Mouse (Mus musculus) layer of hippocampus, adult 9-10 months (tissue): ENCODE data around the gene Tmem198.

Experiments used
- DNase-seq: peaks from one replicate; pipeline ENCODE4 v3.0.0; 2022; ENCODE audit warnings: low spot score

Tmem198 gene

GRCm38 (mm10) chr1:75487405-75488161 lies 8.3 kb downstream of the Tmem198 start:
- no peak for DNase-seq

- no peak for DNase-seq
Observed at GRCm38 (mm10) chr1:75490785-75491551, 11.6 kb downstream of the Tmem198 start.

- no peak for DNase-seq
Observed at GRCm38 (mm10) chr1:75492579-75493170, 13.3 kb downstream of the Tmem198 start.

GRCm38 (mm10) chr1:75494878-75495548 lies 15.7 kb downstream of the Tmem198 start:
- no peak for DNase-seq

GRCm38 (mm10) chr1:75498897-75499296 lies 19.6 kb downstream of the Tmem198 start:
- no peak for DNase-seq

- no peak for DNase-seq
Observed at GRCm38 (mm10) chr1:75499441-75499840, 20.1 kb downstream of the Tmem198 start.

- DNase-seq = no peak
Observed at GRCm38 (mm10) chr1:75501905-75502304, 22.6 kb downstream of the Tmem198 start.

- DNase-seq = no peak
Observed at GRCm38 (mm10) chr1:75502945-75503650, 23.8 kb downstream of the Tmem198 start.

- DNase-seq = no peak
Observed at GRCm38 (mm10) chr1:75503651-75503980, 24.3 kb downstream of the Tmem198 start.

- no peak for DNase-seq
Observed at GRCm38 (mm10) chr1:75504256-75505045, 25.1 kb downstream of the Tmem198 start.

GRCm38 (mm10) chr1:75505159-75505955 lies 26.0 kb downstream of the Tmem198 start:
- no peak for DNase-seq

GRCm38 (mm10) chr1:75505956-75506831 lies 26.9 kb downstream of the Tmem198 start, which contains the start of gene Obsl1:
Gene Obsl1, minus strand, starts transcription at chr1:75506452.
- no peak for DNase-seq

- no peak for DNase-seq
Observed at GRCm38 (mm10) chr1:75507006-75507405, 27.7 kb downstream of the Tmem198 start, which contains the start of gene Inha. Gene Inha, plus strand, starts transcription at chr1:75507077.

- DNase-seq = no peak
Observed at GRCm38 (mm10) chr1:75509586-75509985, 30.3 kb downstream of the Tmem198 start.

- DNase-seq = no peak
Observed at GRCm38 (mm10) chr1:75510154-75510553, 30.8 kb downstream of the Tmem198 start.

- no peak for DNase-seq
Observed at GRCm38 (mm10) chr1:75511437-75512210, 32.3 kb downstream of the Tmem198 start.

- no peak for DNase-seq
Observed at GRCm38 (mm10) chr1:75512550-75512949, 33.2 kb downstream of the Tmem198 start.

- no peak for DNase-seq
Observed at GRCm38 (mm10) chr1:75516703-75517380, 37.5 kb downstream of the Tmem198 start.
